13 mouse cellular contexts compared by ENCODE assay signal in genomic region chr6:29944465-29944864, GRCm38 (mm10).
"Had no signal": no experiment of that assay in that cellular context is flagged by ENCODE, and none has a peak within 500 bp of the region (broad histone marks: within the 10 kb centered on the region; RNA-seq: fewer than 3 reads in every experiment).

No protein-coding gene starts in this region.

- DNase-seq: kidney, adult 2 months; kidney, postnatal 14 days; left cerebral cortex, postnatal 4 days; lung, adult 18-20 months; lung, postnatal 36 days; right cerebral cortex, postnatal 4 days; spleen, adult 18-20 months; thymus, adult 18-20 months; thymus, postnatal 14 days had no signal

- H3K9me3 ChIP-seq: kidney, embryonic 15.5 days; limb, embryonic 13.5 days; neural tube, embryonic 13.5 days had no signal

- H3K36me3 ChIP-seq: kidney, embryonic 15.5 days; limb, embryonic 13.5 days; neural tube, embryonic 13.5 days had no signal

- H3K27me3 ChIP-seq: kidney, embryonic 15.5 days; limb, embryonic 13.5 days; neural tube, embryonic 13.5 days had no signal

- H3K27ac ChIP-seq: kidney, embryonic 15.5 days; limb, embryonic 13.5 days; liver, embryonic 14.5 days; neural tube, embryonic 13.5 days had no signal

- H3K4me1 ChIP-seq: kidney, embryonic 15.5 days; limb, embryonic 13.5 days; neural tube, embryonic 13.5 days had no signal

- H3K4me3 ChIP-seq: kidney, embryonic 15.5 days; limb, embryonic 13.5 days; neural tube, embryonic 13.5 days had no signal

- H3K9ac ChIP-seq: kidney, embryonic 15.5 days; limb, embryonic 13.5 days; liver, embryonic 14.5 days; neural tube, embryonic 13.5 days had no signal

- H3K4me2 ChIP-seq: kidney, embryonic 15.5 days; limb, embryonic 13.5 days; neural tube, embryonic 13.5 days had no signal
